Mouse (Mus musculus) hindbrain, embryonic 10.5 days (tissue): ENCODE data around the gene Prmt3. TPM values are rescaled to one million over a fixed set of nuclear protein-coding genes. Genes with fewer than 3 reads are reported as not detected.

ENCODE experiments used
- DNase-seq: peaks from one replicate; pipeline ENCODE4 v3.0.0-alpha.2; 2017; ENCODE audit warnings: low spot score
- H3K27ac ChIP-seq: fragments of 300-500 bp; sonication (generic); 2 replicates; pipeline ENCODE4 v1.5.1; 2016; ENCODE audit warnings: mild to moderate bottlenecking, moderate library complexity
- H3K27me3 ChIP-seq: fragments of 300-500 bp; sonication (generic); 2 replicates; pipeline ENCODE4 v1.6.1; 2016; ENCODE audit warnings: mild to moderate bottlenecking; ENCODE audit not compliant: poor library complexity, insufficient read depth, severe bottlenecking
- H3K36me3 ChIP-seq: fragments of 300-500 bp; sonication (generic); 2 replicates; pipeline ENCODE4 v1.6.1; 2016; ENCODE audit warnings: mild to moderate bottlenecking, moderate library complexity
- H3K4me1 ChIP-seq: fragments of 300-500 bp; sonication (generic); replicated peaks from 2 replicates; pipeline ENCODE4 v1.6.1; 2016; ENCODE audit warnings: mild to moderate bottlenecking
- H3K4me3 ChIP-seq: fragments of 300-500 bp; sonication (generic); 2 replicates; pipeline ENCODE4 v1.5.1; 2016; ENCODE audit warnings: mild to moderate bottlenecking, moderate library complexity
- H3K9me3 ChIP-seq: fragments of 300-500 bp; sonication (generic); 2 replicates; pipeline ENCODE4 v1.6.1; 2016; ENCODE audit warnings: mild to moderate bottlenecking, moderate library complexity
- WGBS: fragments of 180-500 bp; shearing (Covaris S2); methylation state at CpG from one replicate; pipeline ENCODE4 v1.1.7; 2016; 5-methylcytosine and 5-hydroxymethylcytosine counted together
- polyA plus RNA-seq: library from polyadenylated mRNA; unstranded; fragments of >200 nt; fragmentation: Nextera tagmentation; extraction: Ambion mirVana; gene quantifications from 2 replicates; pipeline ENCODE4 v1.2.1, GENCODE M21; 2016

Gene Prmt3
- polyA plus RNA-seq, result 49.7 and 65.0 TPM in 2 replicates

DNA sequence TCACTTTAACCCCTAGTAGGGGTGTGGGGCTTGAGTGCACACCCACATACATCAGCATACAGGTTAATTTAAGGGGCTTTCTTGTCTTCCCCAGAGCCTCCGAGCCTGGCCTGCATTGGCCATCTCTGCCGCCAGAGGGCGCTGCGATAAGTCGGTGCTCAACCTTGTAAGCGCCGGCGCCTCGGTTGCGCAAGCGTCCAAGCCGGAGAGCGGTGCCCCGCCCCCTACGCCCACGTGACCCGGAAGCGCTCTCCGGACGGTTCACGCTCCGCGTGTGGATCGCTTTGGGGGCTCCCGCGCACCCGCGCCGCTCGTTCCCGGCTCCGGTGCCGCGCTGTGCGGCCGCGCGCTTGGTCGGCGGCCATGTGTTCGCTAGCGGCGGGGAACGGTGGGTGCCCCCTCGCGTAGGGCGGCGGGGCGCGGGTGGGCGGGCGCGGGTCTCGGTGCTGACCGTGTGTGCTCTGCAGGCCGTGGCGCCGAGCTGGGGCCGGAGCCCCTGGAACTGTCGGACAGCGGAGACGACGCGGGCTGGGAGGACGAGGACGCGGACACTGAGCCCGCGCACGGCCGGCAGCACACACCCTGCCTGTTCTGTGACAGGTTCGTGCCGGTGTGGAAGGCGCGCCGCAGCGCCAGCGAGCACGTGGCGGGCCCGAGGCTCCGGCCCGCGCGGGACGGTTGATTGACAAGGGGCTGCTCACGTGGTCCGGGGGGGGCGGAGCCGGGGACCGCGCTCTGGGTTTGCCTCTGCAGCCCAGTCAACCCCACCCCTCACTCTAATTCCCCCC is at the start of gene Prmt3:
Gene Prmt3 (plus strand): TSS at position 233 of the 788 bp plus-strand sequence.
- Histone ChIP-seq H3K4me3 (peak within 1 kb of the TSS; percentile 73), H3K36me3 (peaks cover 28% of the 10 kb centered on the region), H3K4me1 (peaks cover 21% of the 10 kb centered on the region), H3K27ac (peak within 1 kb of the TSS; percentile 94), H3K27me3 (peaks cover 5% of the 10 kb centered on the region), H3K9me3 (no peaks in the 10 kb centered on the region)
- peak; percentile 98 for DNase-seq
- under 1% methylated on average over 90 of the region's 92 CpGs for WGBS

DNA sequence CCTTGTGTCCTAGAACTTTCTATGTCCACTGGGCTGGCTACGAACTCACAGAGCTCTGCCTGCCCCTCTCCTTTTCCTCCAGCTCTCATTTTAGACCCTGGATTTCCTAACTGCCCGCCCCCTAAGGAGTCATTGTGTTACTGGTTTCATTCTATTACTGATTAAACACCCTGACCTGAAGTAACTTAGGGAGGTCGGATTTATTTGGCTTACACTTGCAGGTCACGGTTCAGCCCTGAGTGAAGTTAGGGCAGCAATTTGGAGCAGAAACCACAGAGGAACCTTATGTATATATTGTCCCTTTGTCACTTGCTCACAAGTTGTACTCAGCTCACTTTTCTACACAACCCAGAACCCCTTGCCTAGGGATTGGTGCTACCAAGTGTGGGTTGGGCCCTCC is 43.8 kb upstream of the Prmt3 start:
- WGBS, result 60% methylated on average over 4 of the region's 4 CpGs
- Histone ChIP-seq H3K27me3 (peaks cover 84% of the 10 kb centered on the region), H3K9me3 (no peaks in the 10 kb centered on the region), H3K36me3 (no peaks in the 10 kb centered on the region), H3K4me3 (no peak overlapping the region), H3K27ac (no peak overlapping the region), H3K4me1 (peaks cover 5% of the 10 kb centered on the region)
- no peak for DNase-seq

- peaks cover 86% of the 10 kb centered on the region for H3K27me3 ChIP-seq
Measured at GRCm38 (mm10) chr7:49739448-49739847, 38.7 kb upstream of the Prmt3 start.

DNA sequence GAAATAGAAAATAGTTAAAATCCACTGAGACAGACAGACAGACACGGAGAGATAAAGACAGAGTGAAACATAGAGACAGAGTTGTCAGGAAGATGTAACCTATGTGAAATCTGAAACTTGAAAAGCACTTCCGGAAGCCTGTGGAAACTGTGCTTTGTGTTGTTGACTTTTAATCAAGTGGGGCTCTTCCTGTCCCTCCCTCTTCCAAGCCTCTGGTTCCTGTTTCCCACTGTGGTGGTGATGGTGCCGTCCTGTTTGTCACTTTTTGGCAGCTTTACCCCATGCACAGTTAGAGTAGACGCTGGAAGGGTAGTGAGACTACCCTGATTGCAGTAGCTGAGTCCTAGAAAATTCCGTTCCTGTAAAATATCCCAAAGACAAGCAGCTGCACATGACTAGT is 36.7 kb upstream of the Prmt3 start:
- peaks cover 90% of the 10 kb centered on the region for H3K27me3 ChIP-seq
- peak overlapping the region; percentile 12; the same call in 1 of the 2 replicates for H3K27ac ChIP-seq
- H3K36me3 ChIP-seq, result no peaks in the 10 kb centered on the region
- WGBS, result 42% methylated on average over 5 of the region's 5 CpGs
- no peak overlapping the region for H3K4me3 ChIP-seq
- H3K4me1 ChIP-seq, result peaks cover 34% of the 10 kb centered on the region
- H3K9me3 ChIP-seq, result no peaks in the 10 kb centered on the region
- DNase-seq, result peak; percentile 15

More at GRCm38 (mm10) chr7:49739448-49739847, 38.7 kb upstream of the Prmt3 start:
- Histone ChIP-seq H3K27ac (peak overlapping the region; percentile 59; the same call in 1 of the 2 replicates), H3K4me1 (peaks cover 34% of the 10 kb centered on the region), H3K4me3 (no peak overlapping the region), H3K36me3 (no peaks in the 10 kb centered on the region), H3K9me3 (no peaks in the 10 kb centered on the region)
- 52% methylated on average over 8 of the region's 8 CpGs for WGBS
- DNase-seq, result no peak

DNA sequence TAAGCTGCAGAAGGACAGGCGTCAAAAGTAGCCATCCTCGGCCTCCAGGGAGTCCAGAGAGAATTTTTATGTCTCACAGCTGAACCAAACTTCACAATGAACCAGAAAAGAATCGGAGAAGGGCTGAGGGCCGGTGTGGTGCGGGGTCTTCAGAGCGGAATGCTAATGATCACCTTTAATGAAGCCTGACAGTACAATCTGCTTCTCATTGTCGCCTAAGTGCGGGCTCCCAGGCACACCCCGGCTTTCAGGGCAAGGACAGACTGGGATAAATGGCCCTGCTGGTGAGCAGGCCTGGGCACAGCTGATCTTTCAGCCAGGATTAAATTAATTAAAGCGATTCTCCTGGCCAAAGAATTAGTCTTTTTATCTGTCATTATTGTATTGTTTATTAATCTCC is 36.2 kb upstream of the Prmt3 start:
- H3K27me3 ChIP-seq, result peaks cover 90% of the 10 kb centered on the region
- H3K9me3 ChIP-seq, result no peaks in the 10 kb centered on the region
- peaks cover 34% of the 10 kb centered on the region for H3K4me1 ChIP-seq
- no peaks in the 10 kb centered on the region for H3K36me3 ChIP-seq
- H3K27ac ChIP-seq, result peak overlapping the region; percentile 12; the same call in 1 of the 2 replicates
- peak; percentile 17 for DNase-seq
- no peak overlapping the region for H3K4me3 ChIP-seq
- 24% methylated on average over 10 of the region's 10 CpGs for WGBS

- WGBS, result 8% methylated on average over 4 of the region's 4 CpGs
- H3K27me3 ChIP-seq, result peaks cover 92% of the 10 kb centered on the region
- H3K4me3 ChIP-seq, result no peak overlapping the region
- H3K27ac ChIP-seq, result no peak overlapping the region
- no peaks in the 10 kb centered on the region for H3K9me3 ChIP-seq
- peak; percentile 18 for DNase-seq
- H3K36me3 ChIP-seq, result no peaks in the 10 kb centered on the region
- H3K4me1 ChIP-seq, result peaks cover 10% of the 10 kb centered on the region; the same call in 1 of the 2 replicates
Measured at GRCm38 (mm10) chr7:49751148-49751547, 27.0 kb upstream of the Prmt3 start.

DNA sequence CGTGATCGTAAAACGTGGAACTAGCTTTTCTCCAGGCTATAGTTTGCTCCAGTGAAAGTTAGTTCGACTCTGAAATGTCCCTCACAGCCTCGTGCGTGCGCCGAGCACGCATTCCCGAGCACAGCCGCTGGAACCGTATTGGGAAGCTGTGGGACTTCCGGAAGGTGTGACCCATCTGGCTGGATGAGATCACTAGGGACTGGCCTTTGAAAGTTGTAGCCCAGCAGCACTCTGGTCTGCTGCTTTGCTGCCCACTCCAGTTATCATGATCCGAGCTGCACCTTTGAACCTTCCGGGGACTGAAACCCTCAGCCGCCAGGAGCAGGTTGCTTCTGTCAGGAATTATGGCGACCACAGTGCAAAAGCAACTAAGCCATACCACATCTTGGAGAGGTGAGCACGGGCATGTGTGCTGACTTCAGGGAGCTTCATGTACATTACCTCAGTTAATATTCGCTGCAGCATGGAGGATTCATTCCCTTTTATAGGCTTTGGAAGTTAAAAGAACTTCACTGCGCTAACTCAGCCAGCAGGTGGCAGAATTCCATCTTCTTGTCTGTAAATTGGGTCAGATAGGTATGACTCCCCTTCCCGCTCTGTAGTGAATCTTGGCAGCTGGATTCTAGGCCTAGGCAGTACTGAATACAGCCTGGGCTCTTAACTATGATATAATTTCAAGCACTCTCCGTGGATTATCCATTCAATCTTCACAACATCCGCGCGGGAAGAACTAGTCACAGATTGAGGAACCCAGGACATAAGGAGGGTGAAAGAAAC is 25.2 kb upstream of the Prmt3 start:
- Histone ChIP-seq H3K4me3 (no peak overlapping the region), H3K9me3 (no peaks in the 10 kb centered on the region), H3K27ac (no peak overlapping the region), H3K4me1 (peaks cover 10% of the 10 kb centered on the region; the same call in 1 of the 2 replicates), H3K27me3 (peaks cover 91% of the 10 kb centered on the region), H3K36me3 (no peaks in the 10 kb centered on the region)
- 29% methylated on average over 25 of the region's 25 CpGs for WGBS
- DNase-seq, result peak; percentile 50

- no peak overlapping the region for H3K4me3 ChIP-seq
- no peak overlapping the region for H3K27ac ChIP-seq
- 8% methylated on average over 9 of the region's 9 CpGs for WGBS
- H3K27me3 ChIP-seq, result peaks cover 97% of the 10 kb centered on the region
- peaks cover 18% of the 10 kb centered on the region for H3K4me1 ChIP-seq
- no peaks in the 10 kb centered on the region for H3K36me3 ChIP-seq
- peak; percentile 61 for DNase-seq
- peaks cover 5% of the 10 kb centered on the region; the same call in 1 of the 2 replicates for H3K9me3 ChIP-seq
Measured at GRCm38 (mm10) chr7:49754767-49755166, 23.4 kb upstream of the Prmt3 start.

DNA sequence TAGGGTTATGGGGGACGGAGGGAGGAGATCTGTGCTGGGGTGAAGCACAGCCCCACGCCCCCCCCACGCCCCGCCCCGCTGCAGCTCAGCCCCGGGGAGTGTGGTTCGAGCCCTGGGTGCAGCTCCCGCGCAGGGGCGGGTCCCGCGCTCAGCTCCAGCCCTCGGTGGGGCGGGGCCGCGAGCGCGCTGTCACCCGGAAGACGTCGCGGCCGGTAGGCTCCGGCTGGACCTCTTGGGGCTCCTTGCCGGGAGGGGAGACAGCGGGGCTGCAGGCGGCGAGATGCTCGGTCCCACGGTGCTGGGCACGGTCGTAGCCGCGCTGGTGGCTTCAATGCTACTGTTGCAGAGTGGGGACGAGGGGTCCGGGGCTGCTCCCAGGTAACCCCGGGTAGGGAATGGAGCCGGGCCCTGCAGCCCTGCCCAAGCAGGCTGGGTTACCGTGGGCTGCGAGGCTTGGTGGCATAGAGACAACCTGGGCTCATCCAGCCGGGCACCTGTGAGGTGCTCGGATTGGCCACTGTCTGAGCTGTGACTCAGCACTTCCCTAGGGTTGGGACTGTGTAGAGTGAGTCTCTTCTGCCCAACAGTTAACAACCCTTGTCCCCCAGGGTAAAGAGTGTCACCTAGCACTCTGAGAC is 19.1 kb upstream of the Prmt3 start, which contains the start of gene Htatip2:
Gene Htatip2 (plus strand): TSS at position 182 of the 638 bp plus-strand sequence.
- Histone ChIP-seq H3K27ac (peak within 1 kb of the TSS; percentile 83), H3K4me3 (peak within 1 kb of the TSS; percentile 62), H3K27me3 (peaks cover 92% of the 10 kb centered on the region), H3K36me3 (no peaks in the 10 kb centered on the region), H3K9me3 (peaks cover 7% of the 10 kb centered on the region; the same call in 1 of the 2 replicates), H3K4me1 (peaks cover 15% of the 10 kb centered on the region)
- DNase-seq, result peak; percentile 29
- 1% methylated on average over 42 of the region's 42 CpGs for WGBS

DNA sequence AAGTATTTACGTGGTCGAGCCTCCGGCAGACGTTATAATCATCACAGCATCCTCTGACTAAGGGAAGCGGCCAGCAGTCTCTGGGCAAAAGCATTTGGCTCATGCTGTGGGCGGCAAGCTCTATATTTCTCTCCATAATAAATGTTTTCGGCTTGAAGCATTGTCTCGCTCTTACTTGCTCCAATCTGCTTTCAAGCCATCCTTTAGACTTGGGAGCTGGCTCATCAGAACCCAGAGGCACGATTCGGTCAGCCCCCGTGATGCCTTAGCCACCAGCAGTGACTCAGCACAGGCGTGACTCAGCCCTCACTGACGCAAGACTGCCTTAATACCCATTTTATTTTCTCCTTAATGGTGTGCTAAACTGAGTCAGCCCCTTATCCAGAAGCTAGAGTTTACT is 15.5 kb upstream of the Prmt3 start:
- Histone ChIP-seq H3K4me3 (no peak overlapping the region), H3K36me3 (no peaks in the 10 kb centered on the region), H3K4me1 (peaks cover 7% of the 10 kb centered on the region), H3K9me3 (peaks cover 7% of the 10 kb centered on the region; the same call in 1 of the 2 replicates), H3K27ac (no peak overlapping the region), H3K27me3 (peaks cover 92% of the 10 kb centered on the region)
- WGBS, result 79% methylated on average over 13 of the region's 13 CpGs
- DNase-seq, result no peak

DNA sequence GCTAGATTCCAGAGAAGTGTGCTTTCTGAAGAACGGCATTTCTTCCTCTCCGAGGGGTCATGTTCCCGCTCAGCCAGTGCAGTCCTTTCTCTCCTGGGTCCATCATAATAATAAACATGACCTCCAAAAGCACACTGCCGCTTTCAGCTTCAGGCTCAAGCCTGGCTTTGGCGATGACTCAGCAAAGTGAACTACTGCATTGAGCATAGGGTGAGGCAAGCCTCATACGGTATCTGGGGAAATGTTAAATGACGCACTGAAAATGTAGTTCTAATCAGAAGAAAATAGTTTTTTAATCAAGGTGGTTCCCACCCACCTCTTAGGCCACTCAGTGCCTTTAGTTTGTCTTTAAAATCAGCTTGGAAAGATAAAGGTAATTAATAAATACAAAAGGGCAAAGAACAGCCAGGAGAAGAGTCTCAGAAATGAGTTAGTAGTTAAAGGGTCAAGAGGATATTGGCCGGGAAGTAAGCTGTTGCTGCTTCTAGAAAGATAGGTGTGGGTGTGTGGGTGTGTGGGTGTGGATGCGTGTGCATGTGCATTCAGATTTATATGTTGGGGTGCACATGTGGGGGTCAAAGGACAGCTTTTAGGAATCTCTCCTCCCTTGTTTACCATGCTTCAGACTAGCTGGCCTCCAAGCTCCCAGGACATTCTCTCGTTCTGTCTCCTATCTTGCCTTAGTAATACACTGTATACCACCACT is 14.0 kb upstream of the Prmt3 start:
- no peak overlapping the region for H3K27ac ChIP-seq
- H3K9me3 ChIP-seq, result peaks cover 7% of the 10 kb centered on the region; the same call in 1 of the 2 replicates
- H3K4me1 ChIP-seq, result peaks cover 2% of the 10 kb centered on the region
- H3K4me3 ChIP-seq, result no peak overlapping the region
- H3K36me3 ChIP-seq, result no peaks in the 10 kb centered on the region
- no peak for DNase-seq
- WGBS, result 71% methylated on average over 10 of the region's 10 CpGs
- peaks cover 77% of the 10 kb centered on the region for H3K27me3 ChIP-seq

DNA sequence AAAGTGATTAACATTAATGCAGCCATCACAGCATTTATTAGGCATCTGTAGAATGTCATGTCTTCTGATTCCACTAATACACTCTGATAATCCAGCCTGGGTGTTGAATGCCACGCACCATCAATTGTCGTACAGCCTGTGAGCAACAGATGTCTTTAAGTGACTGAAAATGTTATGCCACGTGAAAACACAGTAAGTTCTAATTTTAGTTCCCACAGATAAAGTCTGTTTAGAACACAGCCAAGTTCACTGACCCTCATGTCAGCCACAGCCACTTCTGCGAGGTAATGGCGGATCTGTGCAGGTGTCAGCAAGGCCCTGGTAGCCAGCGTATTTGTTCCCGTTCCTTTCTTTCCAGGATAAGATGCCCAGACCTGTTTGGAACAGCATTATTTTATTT is 12.0 kb upstream of the Prmt3 start:
- 92% methylated on average over 7 of the region's 7 CpGs for WGBS
- no peaks in the 10 kb centered on the region for H3K9me3 ChIP-seq
- H3K27ac ChIP-seq, result no peak overlapping the region
- peaks cover 70% of the 10 kb centered on the region for H3K27me3 ChIP-seq
- H3K4me1 ChIP-seq, result no peaks in the 10 kb centered on the region
- no peak overlapping the region for H3K4me3 ChIP-seq
- H3K36me3 ChIP-seq, result no peaks in the 10 kb centered on the region
- DNase-seq, result no peak
